Mouse (Mus musculus) midbrain, postnatal 0 days (tissue): ENCODE data around the gene Hspa1a. TPM values are rescaled to one million over a fixed set of nuclear protein-coding genes. Genes with fewer than 3 reads are reported as not detected.
"Not testable (repeated sequence)": the region's sequence is repeated elsewhere in the genome, so short reads cannot be mapped to it uniquely, and the experiment has no call there.

Experiments
- ATAC-seq: fragments of 200-750 bp; cut with Nextera tagmentation; 2 replicates; pipeline ENCODE4 v1.8.0; 2017; ENCODE audit warnings: moderate number of reproducible peaks, mild to moderate bottlenecking, moderate TSS enrichment, moderate library complexity; ENCODE audit not compliant: low FRiP score
- DNase-seq: peaks from one replicate; pipeline ENCODE4 v3.0.0-alpha.2; 2015; ENCODE audit warnings: low spot score
- H3K27ac ChIP-seq: fragments of 300-500 bp; sonication (generic); 2 replicates; pipeline ENCODE4 v1.5.1; 2014; ENCODE audit warnings: low read depth, mild to moderate bottlenecking, low read length, mixed read lengths
- H3K27me3 ChIP-seq: fragments of 300-500 bp; sonication (generic); 2 replicates; pipeline ENCODE4 v1.6.1; 2014; ENCODE audit warnings: low read length, control low read depth, mixed read lengths; ENCODE audit not compliant: insufficient read depth
- H3K36me3 ChIP-seq: fragments of 300-500 bp; sonication (generic); 2 replicates; pipeline ENCODE4 v1.6.1; 2014; ENCODE audit warnings: low read length, control low read depth, mixed read lengths; ENCODE audit not compliant: insufficient read depth
- H3K4me1 ChIP-seq: fragments of 300-500 bp; sonication (generic); 2 replicates; pipeline ENCODE4 v1.6.1; 2014; ENCODE audit warnings: mild to moderate bottlenecking, control low read depth, antibody characterized with exemption, low read length, mixed read lengths; ENCODE audit not compliant: insufficient read depth
- H3K4me2 ChIP-seq: fragments of 300-500 bp; sonication (generic); 2 replicates; pipeline ENCODE4 v1.6.1; 2014; ENCODE audit warnings: low read depth, mild to moderate bottlenecking, low read length, mixed read lengths; ENCODE audit not compliant: poor library complexity, severe bottlenecking
- H3K4me3 ChIP-seq: fragments of 300-500 bp; sonication (generic); 2 replicates; pipeline ENCODE4 v1.5.1; 2014; ENCODE audit warnings: low read depth, mild to moderate bottlenecking, low read length, moderate library complexity
- H3K9ac ChIP-seq: fragments of 300-500 bp; sonication (generic); replicated peaks from 2 replicates; pipeline ENCODE4 v1.6.1; 2014; ENCODE audit warnings: mild to moderate bottlenecking, low read length, moderate library complexity, mixed read lengths; ENCODE audit not compliant: poor library complexity, severe bottlenecking
- H3K9me3 ChIP-seq: fragments of 300-500 bp; sonication (generic); 2 replicates; pipeline ENCODE4 v1.6.1; 2016; ENCODE audit warnings: low read length, control low read depth
- CTCF ChIP-seq: IDR thresholded peaks from 2 replicates; pipeline ENCODE4 v1.5.1; 2016; ENCODE audit warnings: antibody characterized with exemption, mild to moderate bottlenecking
- WGBS: fragments of 180-500 bp; shearing (Covaris S2); extraction: QIAGEN DNeasy Blood & Tissue Kit; methylation state at CpG from one replicate; pipeline ENCODE4 v1.1.7; 2014; 5-methylcytosine and 5-hydroxymethylcytosine counted together
- polyA plus RNA-seq: library from polyadenylated mRNA; unstranded; fragments of >200 nt; fragmentation: Nextera tagmentation; extraction: Ambion mirVana; gene quantifications from 2 replicates; pipeline ENCODE4 v1.2.1, GENCODE M21; 2015
- total RNA-seq: library from RNA; depleted of rRNA; stranded (reverse); fragments of >200 nt; gene quantifications from 2 replicates; pipeline ENCODE4 v1.2.3, GENCODE M21; 2014; rRNA removed

The Hspa1a gene
- total RNA-seq (34.9 TPM in 2 replicates), polyA plus RNA-seq (18.2 and 19.8 TPM in 2 replicates)

- under 1% methylated on average over 25 of the region's 33 CpGs for WGBS
- 0 out of 2 replicates have a peak within 1 kb of the TSS, but pooled peaks have one; percentile 26 for H3K27ac ChIP-seq
- not testable (repeated sequence) for H3K4me1 ChIP-seq
These were observed at the start of gene Hspa1a, which contains the start of gene Hspa1l for GRCm38 (mm10) chr17:34972069-34972749. TSS of gene Hspa1a (minus strand) at chr17:34972156. TSS of gene Hspa1l (plus strand) at chr17:34972703.

GRCm38 (mm10) chr17:35021163-35021808 is 49.3 kb upstream of the Hspa1a start:
- no peak overlapping the region for H3K4me2 ChIP-seq
- ATAC-seq = peak; percentile 29; the same call in 1 of the 2 replicates
- H3K9me3 ChIP-seq = no peaks in the 10 kb centered on the region
- no peaks in the 10 kb centered on the region for H3K27me3 ChIP-seq
- H3K27ac ChIP-seq = no peak overlapping the region; the same call in 1 of the 2 replicates
- 6% methylated on average over 16 of the region's 17 CpGs for WGBS
- peak; percentile 88 for TF ChIP-seq CTCF
- no peak overlapping the region for H3K9ac ChIP-seq
- H3K4me3 ChIP-seq = no peak overlapping the region
- peaks cover 2% of the 10 kb centered on the region; the same call in 1 of the 2 replicates for H3K36me3 ChIP-seq
- DNase-seq = peak; percentile 64
- no peaks in the 10 kb centered on the region for H3K4me1 ChIP-seq

More at GRCm38 (mm10) chr17:34972069-34972749, at the start of gene Hspa1a, which contains the start of gene Hspa1l:
- H3K9ac ChIP-seq, H3K9me3 ChIP-seq, H3K36me3 ChIP-seq: not testable (repeated sequence)
- ATAC-seq (peak; percentile 93), DNase-seq (peak; percentile 78)
- Histone ChIP-seq H3K4me3 (peak within 1 kb of the TSS; percentile 37), H3K27me3 (peaks cover 18% of the 10 kb centered on the region), H3K4me2 (peak within 1 kb of the TSS; percentile 64)

- Histone ChIP-seq H3K36me3 (peaks cover 10% of the 10 kb centered on the region), H3K9me3 (no peaks in the 10 kb centered on the region), H3K27ac (no peak overlapping the region), H3K4me2 (no peak overlapping the region), H3K4me3 (no peak overlapping the region), H3K4me1 (no peaks in the 10 kb centered on the region), H3K9ac (no peak overlapping the region; the same call in 1 of the 2 replicates), H3K27me3 (no peaks in the 10 kb centered on the region)
- no peak for TF ChIP-seq CTCF
- DNase-seq = no peak
- 82% methylated on average over 8 of the region's 8 CpGs for WGBS
- no peak for ATAC-seq
These were observed 48.6 kb upstream of the Hspa1a start for GRCm38 (mm10) chr17:35020551-35020950.

- WGBS = 78% methylated on average over 11 of the region's 11 CpGs
- Histone ChIP-seq H3K27ac (no peak overlapping the region), H3K4me3 (no peak overlapping the region)
These were observed 47.9 kb upstream of the Hspa1a start for GRCm38 (mm10) chr17:35019894-35020293.

GRCm38 (mm10) chr17:35018171-35018570 is 46.2 kb upstream of the Hspa1a start:
- Histone ChIP-seq H3K4me3 (no peak overlapping the region), H3K9me3 (no peaks in the 10 kb centered on the region), H3K27me3 (no peaks in the 10 kb centered on the region), H3K4me2 (no peak overlapping the region), H3K4me1 (no peaks in the 10 kb centered on the region), H3K9ac (no peak overlapping the region), H3K36me3 (peaks cover 32% of the 10 kb centered on the region), H3K27ac (no peak overlapping the region)
- no peak for TF ChIP-seq CTCF
- ATAC-seq (no peak), DNase-seq (no peak)
- WGBS = 86% methylated on average over 3 of the region's 3 CpGs

More at GRCm38 (mm10) chr17:35019894-35020293, 47.9 kb upstream of the Hspa1a start:
- no peak for TF ChIP-seq CTCF
- peaks cover 16% of the 10 kb centered on the region for H3K36me3 ChIP-seq
- no peak overlapping the region for H3K9ac ChIP-seq
- no peaks in the 10 kb centered on the region for H3K27me3 ChIP-seq
- no peaks in the 10 kb centered on the region for H3K4me1 ChIP-seq
- DNase-seq (no peak), ATAC-seq (no peak)
- no peaks in the 10 kb centered on the region for H3K9me3 ChIP-seq
- H3K4me2 ChIP-seq = no peak overlapping the region

GRCm38 (mm10) chr17:35017706-35018030 is 45.7 kb upstream of the Hspa1a start:
- Histone ChIP-seq H3K27me3 (no peaks in the 10 kb centered on the region), H3K4me1 (no peaks in the 10 kb centered on the region), H3K4me2 (no peak overlapping the region), H3K9ac (no peak overlapping the region), H3K27ac (no peak overlapping the region), H3K9me3 (no peaks in the 10 kb centered on the region), H3K4me3 (no peak overlapping the region), H3K36me3 (peaks cover 37% of the 10 kb centered on the region)
- no peak for ATAC-seq
- WGBS = 72% methylated on average over 14 of the region's 14 CpGs
- DNase-seq = no peak
- TF ChIP-seq CTCF = no peak
